Mouse (Mus musculus) CH12.LX (cell line): ENCODE measurements around the gene Plin2. TPM values are rescaled to one million over a fixed set of nuclear protein-coding genes. Genes with fewer than 3 reads are reported as not detected.
"Not testable (repeated sequence)": the region's sequence is repeated elsewhere in the genome, so short reads cannot be mapped to it uniquely, and the experiment has no call there.

Experiments used
- DNase-seq: peaks from one replicate; pipeline ENCODE4 v3.0.0-alpha.2; 2013; ENCODE audit errors: extremely low read depth
- H3K27ac ChIP-seq: 2 replicates; pipeline ENCODE4 v1.5.1; 2012; ENCODE audit warnings: low read depth, mild to moderate bottlenecking, control low read depth, moderate library complexity; ENCODE audit not compliant: insufficient read depth
- H3K27me3 ChIP-seq: replicated peaks from 2 replicates; pipeline ENCODE3; 2012; ENCODE audit warnings: inconsistent platforms
- H3K36me3 ChIP-seq, 2 experiments: replicated peaks in 1 of 2; 2 replicates each; pipeline versions ENCODE3 to v1.6.1; 2012; ENCODE audit warnings: inconsistent platforms in 1 of 2, low read length in 1 of 2, mild to moderate bottlenecking in 1 of 2, mixed read lengths in 1 of 2, moderate library complexity in 1 of 2; ENCODE audit not compliant: control insufficient read depth in 1 of 2, insufficient read depth in 1 of 2
- H3K4me1 ChIP-seq, 2 experiments: 2 replicates each; pipeline ENCODE4 v1.6.1; 2012; ENCODE audit warnings: inconsistent platforms in 1 of 2, moderate library complexity in 1 of 2; ENCODE audit not compliant: insufficient read depth in 2 of 2, control insufficient read depth in 1 of 2
- H3K4me2 ChIP-seq: 2 replicates; pipeline ENCODE4 v1.6.1; 2012; ENCODE audit warnings: low read depth, mild to moderate bottlenecking, control low read depth; ENCODE audit not compliant: poor library complexity, insufficient read depth, severe bottlenecking
- H3K4me3 ChIP-seq, 3 experiments: fragments of 150-350 bp in 1 of 3; sonication (generic) in 1 of 3; replicated peaks in 1 of 3; 2 replicates each; pipeline versions ENCODE3 to v1.5.1; 2011 to 2012; ENCODE audit warnings: low read depth in 2 of 3, low read length in 2 of 3, mild to moderate bottlenecking in 2 of 3, moderate library complexity in 2 of 3, control low read depth in 1 of 3, improper control_type of control experiment in 1 of 3, inconsistent platforms in 1 of 3, mixed read lengths in 1 of 3; ENCODE audit not compliant: poor library complexity in 1 of 3
- H3K79me2 ChIP-seq: replicated peaks from 2 replicates; pipeline ENCODE4 v1.6.1; 2012; ENCODE audit warnings: mild to moderate bottlenecking, moderate library complexity; ENCODE audit not compliant: control insufficient read depth, poor library complexity, insufficient read depth, severe bottlenecking; ENCODE audit errors: extremely low read depth
- H3K9ac ChIP-seq: 2 replicates; pipeline ENCODE4 v1.6.1; 2012; ENCODE audit warnings: low read depth, mild to moderate bottlenecking, control low read depth, moderate library complexity; ENCODE audit not compliant: insufficient read depth
- H3K9me3 ChIP-seq: replicated peaks from 2 replicates; pipeline ENCODE3; 2012; ENCODE audit warnings: low read length, inconsistent platforms, mixed read lengths
- CHD2 ChIP-seq: IDR thresholded peaks from 2 replicates; pipeline ENCODE4 v1.6.1; 2011; ENCODE audit warnings: low read length, improper control_type of control experiment
- CTCF ChIP-seq, 2 experiments: IDR thresholded peaks in 1 of 2; conservative IDR thresholded peaks in 1 of 2; 2 replicates each; pipeline ENCODE4 v1.5.1; 2011 to 2012; ENCODE audit warnings: low read depth in 2 of 2, low read length in 2 of 2, improper control_type of control experiment in 1 of 2, inconsistent platforms in 1 of 2, mild to moderate bottlenecking in 1 of 2, moderate library complexity in 1 of 2
- EP300 ChIP-seq: IDR thresholded peaks from 2 replicates; pipeline ENCODE4 v1.6.1; 2011; ENCODE audit warnings: low read length, improper control_type of control experiment
- ETS1 ChIP-seq: conservative IDR thresholded peaks from 2 replicates; pipeline ENCODE4 v1.6.1; 2012; ENCODE audit warnings: low read depth, mild to moderate bottlenecking, inconsistent platforms, low read length, improper control_type of control experiment, moderate library complexity
- IRF4 ChIP-seq: IDR thresholded peaks from 2 replicates; pipeline ENCODE4 v1.6.1; 2014; ENCODE audit warnings: low read depth, mild to moderate bottlenecking, inconsistent platforms, low read length, improper control_type of control experiment
- JUN ChIP-seq: IDR thresholded peaks from 2 replicates; pipeline ENCODE4 v1.6.1; 2011; ENCODE audit warnings: low read depth, mild to moderate bottlenecking, low read length, improper control_type of control experiment, moderate library complexity; ENCODE audit not compliant: insufficient read depth
- JUND ChIP-seq: conservative IDR thresholded peaks from 2 replicates; pipeline ENCODE4 v1.6.1; 2011; ENCODE audit warnings: low read depth, low read length, improper control_type of control experiment
- KAT2A ChIP-seq: IDR thresholded peaks from 2 replicates; pipeline ENCODE4 v1.6.1; 2012; ENCODE audit warnings: low read length, improper control_type of control experiment, inconsistent platforms; ENCODE audit not compliant: insufficient replicate concordance
- MEF2A ChIP-seq: IDR thresholded peaks from 2 replicates; pipeline ENCODE4 v1.6.1; 2014; ENCODE audit warnings: low read depth, mild to moderate bottlenecking, inconsistent platforms, low read length, improper control_type of control experiment, borderline replicate concordance
- NRF1 ChIP-seq: IDR thresholded peaks from 2 replicates; pipeline ENCODE4 v1.6.1; 2014; ENCODE audit warnings: low read depth, mild to moderate bottlenecking, inconsistent platforms, low read length, improper control_type of control experiment, moderate library complexity
- PAX5 ChIP-seq: IDR thresholded peaks from 2 replicates; pipeline ENCODE4 v1.6.1; 2012; ENCODE audit warnings: low read length, inconsistent platforms, mixed read lengths
- POLR2A ChIP-seq: IDR thresholded peaks from 2 replicates; pipeline ENCODE4 v1.6.1; 2011; ENCODE audit warnings: low read depth, mild to moderate bottlenecking, improper control_type of control experiment, low read length
- POLR2AphosphoS2 ChIP-seq: IDR thresholded peaks from 2 replicates; pipeline ENCODE4 v1.6.1; 2011; ENCODE audit warnings: low read depth, low read length, improper control_type of control experiment
- RCOR1 ChIP-seq: conservative IDR thresholded peaks from 2 replicates; pipeline ENCODE4 v1.6.1; 2012; ENCODE audit warnings: low read depth, mild to moderate bottlenecking, inconsistent platforms, low read length, improper control_type of control experiment
- SIN3A ChIP-seq: IDR thresholded peaks from 2 replicates; pipeline ENCODE4 v1.6.1; 2012; ENCODE audit warnings: low read length, improper control_type of control experiment, inconsistent platforms
- SMC3 ChIP-seq: IDR thresholded peaks from 2 replicates; pipeline ENCODE4 v1.6.1; 2011; ENCODE audit warnings: low read depth, low read length, improper control_type of control experiment
- TBP ChIP-seq: conservative IDR thresholded peaks from 2 replicates; pipeline ENCODE4 v1.6.1; 2011; ENCODE audit warnings: low read depth, low read length, improper control_type of control experiment
- USF1 ChIP-seq: IDR thresholded peaks from 2 replicates; pipeline ENCODE4 v1.6.1; 2014; ENCODE audit warnings: low read depth, mild to moderate bottlenecking, inconsistent platforms, low read length, improper control_type of control experiment
- USF2 ChIP-seq: conservative IDR thresholded peaks from 2 replicates; pipeline ENCODE4 v1.6.1; 2011; ENCODE audit warnings: low read depth, low read length, improper control_type of control experiment
- ZC3H11A ChIP-seq: IDR thresholded peaks from 2 replicates; pipeline ENCODE4 v1.6.1; 2012; ENCODE audit warnings: low read depth, mild to moderate bottlenecking, inconsistent platforms, low read length, improper control_type of control experiment
- dilution Hi-C: fragments of 300-500 bp; cut with MboI; formaldehyde crosslinking; loops from 2 replicates; pipeline ENCODE4 v1.14.3; 2020; ENCODE audit warnings: low sequenced_read_pairs; ENCODE audit not compliant: extremely low pct_unique_long_range_greater_than_20kb, extremely low pct_ligation_motif_present
- in situ Hi-C: fragments of 300-500 bp; cut with MboI; formaldehyde crosslinking; loops from 3 replicates; pipeline ENCODE4 v1.14.3; 2019; ENCODE audit warnings: low sequenced_read_pairs, low pct_ligation_motif_present, low pct_unique_long_range_greater_than_20kb, mixed read lengths
- polyA plus RNA-seq: library from polyadenylated mRNA; unstranded; fragments of >175 nt; gene quantifications from 2 replicates; pipeline ENCODE4 v1.2.1, GENCODE M21; 2012; ENCODE audit warnings: low read depth; ENCODE audit not compliant: insufficient read length
- total RNA-seq, 2 experiments: library from RNA; depleted of rRNA; stranded (reverse); fragments of 300-350 nt in 1 of 2; fragments of >200 nt in 1 of 2; gene quantifications; 2 replicates each; pipeline ENCODE4 v1.2.3; 2012 to 2014

The Plin2 gene
- total and polyA plus RNA-seq, 3 experiments, result 13.4 to 44.9 (median 22.9) TPM

GRCm38 (mm10) chr4:86622532-86622931 lies 47.3 kb downstream of the Plin2 start:
- dilution Hi-C loops, H3K36me3 ChIP-seq, H3K27me3 ChIP-seq: not testable (repeated sequence)

GRCm38 (mm10) chr4:86622116-86622515 lies 47.7 kb downstream of the Plin2 start:
- DNase-seq, result no peak
- Histone ChIP-seq H3K4me2 (no peak overlapping the region), H3K9ac (no peak overlapping the region), H3K9me3 (no peaks in the 10 kb centered on the region), H3K36me3 (no peaks in the 10 kb centered on the region), H3K79me2 (no peaks in the 10 kb centered on the region)
- in situ Hi-C loops, result no loop called here
- no peak for TF ChIP-seq SIN3A
- TF ChIP-seq JUN, result no peak
- no peak for TF ChIP-seq NRF1
- no peak for TF ChIP-seq MEF2A
- TF ChIP-seq POLR2AphosphoS2, result no peak
- no peak for TF ChIP-seq CTCF (conservative IDR thresholded peaks at IDR 0.05 in 1 of 2, IDR thresholded peaks at IDR 0.05 in 1 of 2; ENCODE audit: low read depth in 2 of 2, low read length in 2 of 2)
- TF ChIP-seq EP300, result no peak
- TF ChIP-seq RCOR1, result no peak
- TF ChIP-seq ZC3H11A, result no peak
- no peak for TF ChIP-seq KAT2A
- no peak for TF ChIP-seq TBP
- no peak for TF ChIP-seq USF2
- TF ChIP-seq CHD2, result no peak
- TF ChIP-seq, all 38 proteins: peak for 0
- Histone ChIP-seq H3K4me3 (no peak overlapping the region), H3K27me3 (no peaks in the 10 kb centered on the region), H3K27ac (no peak overlapping the region), H3K4me1 (peaks cover 4 to 14% of the 10 kb centered on the region in 2 experiments; a peak in 3 of 4 replicates)
- dilution Hi-C loops, result no loop called here

More at GRCm38 (mm10) chr4:86622532-86622931, 47.3 kb downstream of the Plin2 start:
- H3K9ac ChIP-seq, H3K27ac ChIP-seq, in situ Hi-C loops, H3K9me3 ChIP-seq: not testable (repeated sequence)
- H3K4me1 ChIP-seq, result peaks cover 4 to 14% of the 10 kb centered on the region in 2 experiments; a peak in 3 of 4 replicates
- TF ChIP-seq CTCF (conservative IDR thresholded peaks at IDR 0.05 in 1 of 2, IDR thresholded peaks at IDR 0.05 in 1 of 2; ENCODE audit: low read depth in 2 of 2, low read length in 2 of 2) (peak in 1 of 2 experiments; percentile 27; a peak in 2 of 4 replicates), SMC3 (peak; percentile 12; the same call in 1 of the 2 replicates)
- TF ChIP-seq, all 38 proteins: peak for 2; not testable (repeated sequence) for 36
- H3K4me3 ChIP-seq, H3K79me2 ChIP-seq, DNase-seq, H3K4me2 ChIP-seq: not testable (repeated sequence)

- TF ChIP-seq JUN (no peak), NRF1 (no peak), POLR2A (no peak), USF1 (no peak), IRF4 (no peak), JUND (no peak), RCOR1 (no peak), SIN3A (no peak), PAX5 (no peak), ETS1 (no peak), EP300 (no peak), SMC3 (no peak)
- in situ Hi-C loops, result no loop called here
- DNase-seq, result no peak
Observed at GRCm38 (mm10) chr4:86620506-86620905, 49.4 kb downstream of the Plin2 start.

More at GRCm38 (mm10) chr4:86620506-86620905, 49.4 kb downstream of the Plin2 start:
- Histone ChIP-seq H3K9me3 (no peaks in the 10 kb centered on the region), H3K4me1 (peaks cover 0 to 5% of the 10 kb centered on the region in 2 experiments; a peak in 1 of 4 replicates), H3K27me3 (no peaks in the 10 kb centered on the region), H3K9ac (no peak overlapping the region), H3K4me3 (no peak overlapping the region), H3K79me2 (no peaks in the 10 kb centered on the region), H3K27ac (no peak overlapping the region), H3K4me2 (no peak overlapping the region), H3K36me3 (no peaks in the 10 kb centered on the region)
- dilution Hi-C loops, result no loop called here
